Mouse (Mus musculus) right cerebral cortex, adult 2 months (tissue): ENCODE results near the gene Creb3l4.
"Not testable (repeated sequence)": the region's sequence is repeated elsewhere in the genome, so short reads cannot be mapped to it uniquely, and the experiment has no call there.

ENCODE experiments used
- DNase-seq, 2 experiments: peaks; one replicate each; pipeline ENCODE4 v3.0.0; 2021 to 2022; ENCODE audit warnings: low spot score in 2 of 2

Gene Creb3l4

DNA sequence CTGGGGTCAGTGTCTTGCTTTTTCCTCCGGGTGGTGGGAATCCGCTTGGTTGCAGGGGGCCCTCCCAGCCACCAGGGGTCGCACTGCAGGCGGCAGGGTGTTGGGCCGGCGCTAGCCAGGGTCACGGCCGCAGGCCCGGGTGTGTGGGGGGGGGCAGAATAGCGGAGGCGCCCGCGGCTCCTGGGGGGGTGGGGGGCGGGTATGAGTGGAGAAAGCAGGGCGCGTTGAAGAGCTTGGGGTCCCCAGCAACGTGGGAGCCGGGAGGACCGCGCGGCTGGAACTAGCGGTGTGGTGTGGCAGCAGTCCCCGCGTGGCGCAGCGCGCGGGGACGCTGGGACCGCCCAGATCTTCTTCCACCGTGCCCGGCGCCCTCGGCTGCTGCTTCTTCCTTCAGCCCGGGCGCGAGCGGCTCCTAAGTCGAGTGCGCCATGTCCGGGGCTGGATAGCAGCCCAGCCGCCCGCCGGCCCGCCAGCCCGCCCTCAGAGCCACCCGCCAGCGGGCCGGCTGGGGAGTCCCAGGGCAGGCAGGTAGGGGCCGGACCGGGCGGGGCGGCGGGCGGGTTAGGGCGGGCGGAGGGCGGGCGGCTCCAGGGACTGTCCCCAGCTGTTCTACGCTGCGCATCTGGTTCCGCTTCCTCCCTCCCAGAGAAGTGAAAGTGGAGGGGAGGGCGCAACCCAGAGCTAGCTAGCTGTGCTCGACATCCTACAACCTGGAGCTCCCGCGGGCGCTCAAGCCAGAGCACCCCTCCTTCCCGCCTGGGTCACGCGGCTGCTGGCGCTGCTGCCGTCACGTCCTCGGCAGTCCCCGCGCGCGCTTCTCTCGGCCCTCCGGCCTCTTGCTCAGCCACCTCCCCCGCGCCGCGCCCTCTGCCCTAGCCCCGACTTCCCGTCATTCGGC lies 22.0 kb upstream of the Creb3l4 start, which contains the start of gene Dennd4b:
TSS of gene Dennd4b (plus strand) at position 152 of the 898 bp plus-strand sequence.
- DNase-seq, result peak; percentile 85 to 90

DNA sequence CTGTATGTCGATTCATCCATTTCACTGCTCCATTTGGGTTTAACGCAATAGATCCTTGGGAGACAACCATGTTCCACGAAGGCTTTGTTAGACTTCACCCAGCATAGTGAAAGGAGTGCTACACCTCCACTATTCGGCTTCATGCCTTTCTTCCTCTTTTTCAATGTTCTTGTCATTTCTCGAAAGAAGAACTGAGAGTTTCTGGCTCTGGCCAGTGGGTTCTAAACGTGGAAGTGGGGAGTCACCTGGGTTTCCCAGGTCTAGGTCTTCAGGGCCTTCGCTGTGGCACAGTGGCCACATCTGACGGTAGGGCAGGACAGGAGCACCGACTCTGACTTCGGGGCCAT lies 21.3 kb upstream of the Creb3l4 start:
- DNase-seq, result no peak

DNA sequence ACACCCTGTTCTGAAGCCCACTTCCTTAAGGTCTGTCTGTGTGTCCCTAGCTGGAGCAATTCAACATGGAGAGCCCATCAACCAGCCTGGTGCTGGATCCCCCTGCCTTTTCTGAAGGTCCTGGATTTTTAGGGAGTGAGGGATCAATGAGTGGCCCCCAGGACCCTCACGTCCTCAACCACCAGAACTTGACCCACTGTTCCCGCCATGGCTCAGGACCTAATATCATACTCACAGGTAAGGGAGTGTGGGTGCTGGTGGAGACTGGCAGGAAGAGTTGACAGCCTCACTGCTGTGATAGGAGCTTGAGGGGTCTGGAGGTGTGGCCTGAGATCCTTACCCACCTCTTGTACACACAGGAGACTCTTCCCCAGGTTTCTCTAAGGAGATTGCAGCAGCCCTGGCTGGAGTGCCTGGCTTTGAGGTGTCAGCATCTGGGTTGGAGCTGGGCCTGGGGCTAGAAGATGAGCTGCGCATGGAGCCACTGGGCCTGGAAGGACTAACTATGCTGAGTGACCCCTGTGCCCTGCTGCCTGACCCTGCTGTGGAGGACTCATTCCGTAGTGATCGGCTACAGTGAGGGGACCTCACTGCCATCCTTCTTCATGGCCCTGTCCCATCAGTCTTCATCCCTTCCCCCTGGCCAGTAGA lies 19.9 kb upstream of the Creb3l4 start:
- no peak for DNase-seq

DNA sequence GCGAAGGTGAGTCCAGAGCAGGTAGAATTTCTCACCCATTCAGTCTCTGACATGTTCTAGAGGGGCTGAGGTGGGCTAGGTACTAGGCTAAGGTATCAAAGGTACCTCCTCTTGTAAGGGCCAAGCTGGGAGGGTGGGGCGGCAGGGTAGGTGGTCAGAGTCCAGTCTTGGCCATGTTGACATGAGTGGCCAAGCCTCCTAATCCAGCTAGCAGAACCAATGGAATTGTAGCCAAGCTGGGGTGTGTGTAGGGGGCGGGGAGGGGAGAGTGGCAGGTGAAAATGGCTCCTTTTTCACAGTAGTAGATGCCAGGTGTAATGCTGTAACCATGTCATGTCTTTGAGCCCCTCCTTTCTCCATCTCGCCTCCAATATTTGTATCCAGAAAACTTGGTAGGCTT lies 15.2 kb upstream of the Creb3l4 start:
- DNase-seq, result no peak

DNA sequence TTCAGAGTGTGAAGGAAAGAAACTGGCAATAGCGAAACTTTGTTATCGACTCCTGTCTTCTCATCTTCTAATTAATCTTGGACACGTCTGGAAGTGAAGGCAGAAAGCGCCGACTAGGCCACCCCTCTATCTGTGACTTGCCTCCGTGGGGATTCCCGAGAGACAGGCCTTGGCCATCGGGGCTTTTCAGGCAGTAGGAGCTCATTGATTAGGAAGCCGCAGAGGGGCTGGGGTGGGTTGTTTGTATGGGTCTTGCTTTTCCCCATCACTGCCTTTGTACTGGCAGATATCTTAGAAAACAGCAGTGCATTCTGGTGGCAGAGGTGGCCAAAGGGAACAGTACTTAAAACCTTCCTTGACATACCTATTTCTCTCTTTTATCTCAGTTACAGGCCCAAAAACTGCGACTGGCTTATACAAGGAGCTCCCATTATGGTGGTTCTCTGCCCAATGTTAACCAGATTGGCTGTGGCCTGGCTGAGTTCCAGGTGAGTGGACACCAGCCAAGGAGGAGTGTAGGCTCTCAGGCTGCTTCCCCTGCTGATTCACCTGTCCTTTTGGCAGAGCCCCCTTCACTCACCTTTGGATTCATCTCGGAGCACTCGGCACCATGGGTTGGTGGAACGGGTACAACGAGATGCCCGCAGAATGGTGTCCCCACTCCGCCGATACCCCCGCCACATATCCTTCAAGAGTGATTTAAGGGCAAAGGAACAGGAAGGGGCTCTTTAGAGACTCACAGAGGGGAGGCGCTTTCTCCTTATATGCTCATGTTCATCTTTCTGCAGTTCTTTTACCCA lies 13.6 kb upstream of the Creb3l4 start:
- DNase-seq, result no peak

DNA sequence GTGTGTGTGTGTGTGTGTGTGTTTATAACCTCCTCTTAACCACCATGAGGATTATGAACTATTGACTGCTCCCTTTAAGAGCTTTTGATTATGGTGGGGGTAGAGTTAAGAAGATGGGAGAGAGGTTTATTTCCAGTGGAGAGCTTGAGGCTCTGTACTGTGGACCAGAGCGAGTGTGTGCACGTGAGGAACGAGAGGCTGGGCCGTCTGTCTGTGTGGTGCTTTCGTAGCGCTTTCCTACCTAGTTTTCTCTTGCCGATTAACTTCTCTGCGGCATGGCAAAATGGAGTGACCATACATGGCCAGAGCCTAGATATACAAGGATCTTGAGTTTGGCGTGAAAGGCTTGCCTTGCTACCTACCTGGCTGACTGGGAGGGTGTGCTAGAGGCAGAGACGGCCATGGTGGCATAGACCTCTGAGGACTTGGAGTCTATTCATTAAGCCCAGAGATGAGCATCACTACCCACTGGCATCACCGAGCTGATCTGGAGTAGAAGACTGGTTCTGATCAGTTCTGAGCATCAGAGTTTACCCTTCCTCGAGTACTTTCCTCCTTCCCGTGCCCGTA lies 12.6 kb upstream of the Creb3l4 start:
- DNase-seq, result no peak

DNA sequence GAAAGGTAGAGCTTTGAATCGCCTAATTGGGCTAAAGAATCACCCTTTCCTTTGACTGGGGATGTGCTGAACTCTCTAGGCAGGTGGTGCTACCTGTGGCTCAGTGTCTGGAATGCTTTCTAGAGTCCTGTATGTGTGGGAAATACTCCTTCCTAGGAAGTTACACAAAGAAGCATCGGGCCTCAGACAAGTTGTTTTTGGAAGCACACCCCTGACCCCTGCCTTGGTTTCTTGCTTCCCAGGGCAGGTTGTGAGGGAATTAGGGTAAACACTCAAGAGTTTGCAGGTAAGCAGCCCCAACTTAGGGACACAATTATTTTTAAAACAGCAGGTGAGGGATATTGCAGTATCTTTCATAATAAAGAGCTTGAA lies 11.9 kb upstream of the Creb3l4 start:
- no peak for DNase-seq

DNA sequence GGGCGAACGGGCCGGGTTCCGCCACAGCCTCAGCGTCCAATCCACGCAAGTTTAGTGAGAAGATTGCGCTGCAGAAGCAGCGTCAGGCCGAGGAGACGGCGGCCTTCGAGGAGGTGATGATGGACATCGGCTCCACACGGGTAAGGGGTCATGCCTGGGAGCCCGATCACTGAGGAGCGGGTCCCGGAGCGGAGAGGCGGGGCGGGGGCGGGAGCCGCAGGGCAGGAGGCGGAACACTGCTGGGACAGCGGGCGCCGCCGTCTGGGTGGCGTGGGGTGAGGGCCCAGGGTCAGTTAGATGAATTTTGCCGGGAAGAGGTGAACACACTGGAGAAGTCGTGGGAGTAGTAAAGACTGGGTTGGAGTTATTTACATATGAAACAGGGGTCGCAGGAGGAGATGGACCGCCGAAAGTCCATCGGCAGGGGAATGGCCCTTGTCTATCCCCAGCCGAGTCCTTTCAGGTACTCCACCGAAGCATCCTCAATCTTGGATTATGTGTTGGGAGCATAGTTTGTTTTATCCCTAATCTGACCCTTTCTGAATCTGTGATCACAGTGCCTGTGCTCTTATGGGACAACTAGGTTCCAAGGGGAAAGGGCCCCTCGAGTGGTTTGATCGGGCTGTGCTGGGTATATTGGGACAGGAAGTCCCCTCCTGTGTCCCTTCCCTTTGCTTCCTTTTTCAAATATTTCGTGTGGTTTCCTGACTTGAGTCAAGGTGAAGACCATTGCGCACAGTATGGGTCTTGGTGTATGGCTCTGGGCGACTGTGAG lies 11.3 kb upstream of the Creb3l4 start:
- DNase-seq, result no peak

DNA sequence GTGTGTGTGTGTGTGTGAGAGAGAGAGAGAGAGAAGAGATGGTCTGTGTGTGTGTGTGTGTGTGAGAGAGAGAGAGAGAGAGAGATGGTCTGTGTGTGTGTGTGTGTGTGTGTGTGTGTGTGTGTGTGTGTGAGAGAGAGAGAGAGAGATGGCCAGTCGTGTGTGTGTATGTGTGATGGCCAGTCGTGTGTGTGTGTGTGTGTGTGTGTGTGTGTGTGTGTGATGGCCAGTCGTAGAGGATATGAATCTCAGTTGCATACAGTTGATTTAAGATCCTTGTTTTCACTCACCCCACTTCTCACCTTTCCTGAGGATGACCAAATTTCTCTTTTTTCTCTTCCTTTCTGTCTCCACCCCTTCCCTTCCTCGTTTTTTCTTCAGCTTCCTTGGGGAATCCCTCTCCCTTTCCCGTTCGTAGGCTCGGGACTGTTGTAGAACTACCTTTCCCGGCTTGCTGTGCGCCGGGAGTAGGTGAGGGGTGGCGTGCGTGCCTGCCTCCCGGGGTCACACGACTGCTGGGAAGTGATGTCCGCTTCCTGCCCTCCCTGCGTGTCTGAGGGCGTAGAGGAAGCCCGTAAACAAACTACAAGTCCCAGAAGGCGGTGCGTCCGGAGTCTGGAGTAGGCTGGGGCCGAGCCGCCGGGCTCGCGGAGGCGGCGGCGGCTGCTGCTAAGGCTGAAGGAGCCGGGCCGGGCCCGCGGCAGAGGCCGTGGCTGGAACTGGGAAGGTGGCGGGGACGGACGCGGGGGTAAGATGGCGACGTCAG lies 10.5 kb upstream of the Creb3l4 start, which contains the start of gene Crtc2:
TSS of gene Crtc2 (plus strand) at position 511 of the 766 bp plus-strand sequence.
- peak; percentile 97 to 98 for DNase-seq

DNA sequence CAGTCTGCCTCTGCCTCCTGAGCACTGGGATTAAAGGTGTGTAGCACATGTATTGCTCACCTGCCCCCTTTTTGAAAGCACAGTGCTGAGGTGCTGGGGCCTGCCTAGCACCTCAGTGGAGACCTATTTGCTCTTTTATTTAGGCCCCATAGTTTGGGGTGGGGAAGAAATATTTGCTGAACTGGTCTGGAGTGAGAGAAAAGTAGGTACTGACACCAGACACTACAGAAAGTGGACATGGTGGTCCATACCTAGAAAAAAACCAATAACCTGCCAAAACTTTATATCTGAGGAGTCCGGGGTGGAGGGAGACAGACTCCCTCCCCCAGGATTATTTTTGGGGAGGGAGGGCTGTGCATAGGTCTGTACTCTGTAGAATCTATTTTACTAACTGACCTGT lies 9.9 kb upstream of the Creb3l4 start:
- DNase-seq, result not testable (repeated sequence)

DNA sequence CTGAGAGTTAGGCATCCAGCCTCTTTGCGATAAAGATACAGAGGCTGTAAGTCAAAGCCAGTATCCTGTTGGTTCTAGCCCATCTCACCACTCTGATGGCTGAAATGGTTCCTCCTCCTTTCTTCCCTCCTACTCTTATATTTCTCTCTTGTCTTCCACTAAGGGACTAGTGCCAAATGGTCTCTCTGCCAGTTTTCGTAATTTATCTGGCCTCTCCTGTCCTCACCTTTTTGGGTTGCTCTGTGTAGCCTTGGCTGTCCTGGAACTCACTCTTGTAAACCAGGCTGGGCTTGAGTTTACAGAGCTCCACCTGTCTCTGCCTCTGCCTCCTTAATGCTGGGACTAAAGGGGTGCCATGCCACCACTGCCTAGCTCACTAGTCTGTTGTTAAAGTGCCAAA lies 9.3 kb upstream of the Creb3l4 start:
- DNase-seq, result not testable (repeated sequence)

DNA sequence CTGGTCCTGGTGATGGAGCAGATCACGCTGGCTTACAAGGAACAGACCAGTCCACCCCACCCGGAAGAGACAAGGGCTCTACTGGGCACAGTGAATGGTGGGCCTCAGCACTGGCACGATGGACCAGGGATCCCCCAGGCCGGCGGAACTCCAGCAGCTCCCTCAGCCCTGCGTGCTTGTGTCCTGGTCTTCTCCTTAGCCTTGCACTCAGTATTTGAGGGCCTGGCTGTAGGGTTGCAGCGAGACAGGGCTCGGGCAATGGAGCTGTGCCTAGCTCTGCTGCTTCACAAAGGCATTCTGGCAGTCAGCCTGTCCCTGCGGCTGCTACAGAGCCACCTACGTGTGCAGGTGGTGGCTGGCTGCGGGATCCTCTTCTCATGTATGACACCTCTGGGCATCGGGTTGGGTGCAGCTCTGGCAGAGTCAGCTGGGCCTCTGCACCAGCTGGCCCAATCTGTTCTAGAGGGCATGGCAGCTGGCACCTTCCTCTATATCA lies 8.5 kb upstream of the Creb3l4 start:
- not testable (repeated sequence) for DNase-seq

DNA sequence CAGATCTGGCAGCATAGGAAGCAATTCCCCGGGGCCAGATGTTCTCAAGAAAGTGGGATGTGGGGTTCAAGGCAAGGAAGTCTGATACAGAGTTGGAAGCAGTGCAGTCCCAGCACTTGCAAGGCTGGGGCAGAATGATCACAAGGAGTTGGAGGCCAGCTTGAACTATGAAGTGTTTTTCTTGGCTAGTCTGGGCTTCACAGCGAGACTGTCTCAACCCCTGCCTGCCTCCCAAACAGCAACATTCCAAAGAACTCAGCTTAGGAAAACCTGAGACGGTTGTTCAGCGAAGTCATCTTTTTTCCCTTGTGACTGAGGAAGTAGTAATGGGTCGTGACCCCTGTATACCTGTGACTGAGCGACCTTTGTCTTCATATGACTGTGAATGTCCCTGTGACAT lies 7.5 kb upstream of the Creb3l4 start:
- no peak for DNase-seq

DNA sequence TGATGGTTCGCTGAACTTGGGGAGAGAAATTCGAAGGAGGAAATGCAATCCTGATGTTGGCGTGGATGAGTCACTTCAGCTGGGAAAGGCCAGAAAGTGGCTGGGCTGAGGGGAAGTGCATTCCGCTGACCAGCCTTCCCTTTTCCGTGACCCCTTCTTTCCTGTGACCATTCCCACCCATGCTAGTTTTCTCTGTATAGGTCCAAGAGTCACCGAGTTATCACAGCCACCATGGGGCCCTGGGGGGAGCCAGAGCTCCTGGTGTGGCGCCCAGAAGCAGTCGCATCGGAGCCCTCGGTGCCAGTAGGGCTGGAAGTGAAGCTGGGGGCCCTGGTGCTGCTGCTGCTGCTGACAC lies 5.4 kb upstream of the Creb3l4 start:
- DNase-seq, result no peak

DNA sequence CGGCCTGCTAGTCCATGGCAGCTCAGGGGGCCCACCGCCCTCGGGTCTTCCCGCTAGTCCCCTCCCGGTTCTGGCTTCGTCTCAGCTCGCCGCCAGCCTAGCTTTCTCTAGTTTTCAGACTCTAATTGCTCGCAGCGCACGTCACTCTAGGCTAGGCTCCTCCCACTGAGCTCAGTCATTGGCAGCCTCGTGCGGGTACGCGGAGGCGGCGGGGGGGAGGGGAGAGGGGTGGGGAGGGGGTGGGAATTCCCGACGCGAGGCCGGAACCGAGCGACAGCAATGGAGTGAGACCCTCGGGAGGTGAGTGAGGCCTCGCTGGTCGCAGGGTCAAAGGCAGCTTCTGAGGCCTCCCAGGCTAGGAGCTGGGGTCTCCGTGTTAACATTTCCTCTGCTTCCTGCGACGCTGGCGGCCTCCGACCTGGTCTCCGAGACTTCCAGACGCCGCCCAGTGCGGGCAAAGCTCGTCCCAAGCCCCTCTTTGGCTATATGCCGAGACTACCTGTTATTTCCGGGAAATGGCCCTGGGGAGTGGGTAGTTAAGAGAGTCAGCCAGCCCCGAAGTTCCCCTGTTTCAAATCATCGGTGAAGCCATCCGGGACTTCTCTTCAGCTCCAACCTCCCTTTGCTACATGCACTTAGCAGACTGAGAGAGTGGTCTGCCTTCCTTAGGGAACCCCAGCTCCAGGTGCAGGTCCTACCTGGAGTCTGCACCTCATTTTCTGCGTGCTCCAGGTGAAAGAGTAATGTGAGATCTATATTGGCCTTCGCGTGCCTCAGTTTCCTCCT lies 4.8 kb upstream of the Creb3l4 start, which contains the start of gene Slc39a1:
TSS of gene Slc39a1 (plus strand) at position 213 of the 786 bp plus-strand sequence.
- peak; percentile 92 to 95 for DNase-seq

DNA sequence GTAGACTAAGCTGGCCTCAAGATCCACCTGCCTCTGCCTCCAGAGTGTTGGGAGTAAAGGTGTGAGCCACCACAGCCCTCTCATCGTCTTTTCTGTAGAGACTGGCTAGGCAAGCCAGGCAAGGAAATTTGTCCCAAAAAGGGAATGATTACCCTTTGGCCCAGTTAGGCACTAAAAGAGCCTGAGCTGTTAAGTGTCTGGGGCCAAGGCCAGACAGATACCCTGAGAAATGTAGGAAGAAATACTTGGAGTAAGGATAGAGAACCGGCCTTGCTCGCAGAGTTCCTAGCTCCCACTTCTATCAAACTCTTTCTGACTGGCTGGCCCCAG lies 4.3 kb upstream of the Creb3l4 start:
- no peak for DNase-seq

DNA sequence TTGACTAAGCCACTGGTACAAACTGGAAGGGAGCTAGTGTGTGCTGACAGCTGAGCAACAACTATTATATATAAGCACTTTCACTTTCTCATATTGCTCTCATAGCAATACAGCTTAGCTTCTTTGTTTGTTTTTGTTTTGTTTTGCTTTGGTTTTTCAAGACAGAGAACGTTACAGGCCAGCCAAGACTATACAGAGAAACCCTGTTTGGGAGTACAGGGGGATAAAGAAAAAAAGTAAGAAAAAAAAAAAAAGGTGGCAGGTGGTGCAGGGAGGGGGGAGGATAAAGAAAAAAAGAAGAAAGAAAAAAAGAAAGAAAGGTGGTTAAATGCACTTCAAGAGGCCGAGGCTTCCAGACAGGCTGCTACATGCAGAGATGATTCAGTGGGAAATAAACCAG lies 2.1 kb upstream of the Creb3l4 start:
- DNase-seq, result no peak

DNA sequence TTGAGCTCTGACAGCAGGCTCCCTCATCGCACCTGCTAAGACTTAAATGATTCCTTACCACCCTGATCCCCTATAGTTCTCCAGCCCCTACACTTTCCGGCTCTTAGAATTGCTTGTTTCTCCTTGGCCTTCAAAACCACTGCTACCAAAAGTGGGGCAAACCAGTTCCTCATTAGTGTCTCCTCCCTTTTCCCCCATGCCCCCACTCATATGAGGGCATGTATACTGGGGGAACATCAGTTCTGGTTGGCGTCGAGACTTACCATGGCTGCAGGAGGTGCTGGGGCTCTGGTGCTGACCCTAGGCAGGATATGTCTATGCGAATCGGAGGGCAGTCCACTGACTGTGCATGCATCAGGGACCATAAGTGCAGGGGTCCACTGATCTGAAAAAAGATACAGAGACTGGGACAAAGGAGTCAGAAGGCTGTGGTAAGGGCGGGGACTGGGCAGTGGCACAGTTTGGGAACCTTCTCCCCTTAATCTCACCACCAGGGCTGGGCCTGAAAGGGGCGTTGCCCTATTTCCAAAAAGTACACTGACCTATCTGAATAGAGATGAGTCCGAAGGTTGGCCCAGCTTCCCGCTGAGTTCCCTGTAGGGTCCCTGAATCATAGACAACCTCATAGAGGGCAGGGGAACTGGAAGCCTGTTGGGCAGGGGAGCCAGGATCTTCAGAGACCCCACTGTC lies 1.5 kb downstream of the Creb3l4 start:
- DNase-seq, result no peak

DNA sequence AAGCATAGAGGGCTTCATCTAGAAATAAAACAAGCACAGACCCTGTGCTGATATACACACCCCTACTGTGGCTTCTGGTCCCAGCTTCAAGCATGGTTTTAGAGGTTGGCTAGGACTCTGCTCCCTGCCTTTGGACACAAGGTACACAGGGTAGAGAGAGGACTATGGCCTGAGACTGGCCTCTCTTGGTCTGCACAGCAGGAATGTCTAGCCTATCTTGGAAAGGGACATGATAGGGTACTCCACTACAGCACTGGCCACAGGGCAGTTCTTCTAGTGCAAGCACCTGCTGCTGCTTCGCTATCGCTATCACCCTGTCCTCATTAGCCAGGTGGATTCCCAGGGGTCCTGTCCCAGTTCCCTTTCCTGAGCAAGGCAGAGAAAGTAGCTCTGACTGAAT lies 2.1 kb downstream of the Creb3l4 start:
- DNase-seq, result no peak
